Mouse (Mus musculus) lung, postnatal 25 days (tissue): Measurements from ENCODE around the gene Mrtfa.

Experiments used
- DNase-seq: peaks from one replicate; pipeline ENCODE4 v3.0.0; 2022; ENCODE audit warnings: low spot score

Gene Mrtfa

DNA sequence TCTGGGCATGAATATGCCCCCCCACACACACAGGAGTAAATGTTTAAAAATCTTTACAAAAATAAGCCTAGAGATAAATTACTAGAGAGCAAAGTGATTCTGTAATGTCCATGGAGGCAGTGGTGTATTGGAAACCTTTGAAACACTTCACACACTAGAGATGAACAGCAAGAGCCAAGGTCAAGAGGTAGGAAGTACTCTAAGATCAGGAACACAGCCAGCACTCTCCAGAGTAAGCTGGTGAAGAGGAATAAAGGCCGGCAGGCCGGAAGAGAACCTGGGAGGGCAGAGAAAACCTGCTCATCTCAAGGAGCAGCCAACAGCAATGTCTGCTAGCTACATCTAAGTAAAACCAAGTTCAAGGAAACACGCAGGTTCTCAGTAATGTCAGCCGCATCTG is 125.9 kb downstream of the Mrtfa start:
- peak; percentile 65 for DNase-seq

DNA sequence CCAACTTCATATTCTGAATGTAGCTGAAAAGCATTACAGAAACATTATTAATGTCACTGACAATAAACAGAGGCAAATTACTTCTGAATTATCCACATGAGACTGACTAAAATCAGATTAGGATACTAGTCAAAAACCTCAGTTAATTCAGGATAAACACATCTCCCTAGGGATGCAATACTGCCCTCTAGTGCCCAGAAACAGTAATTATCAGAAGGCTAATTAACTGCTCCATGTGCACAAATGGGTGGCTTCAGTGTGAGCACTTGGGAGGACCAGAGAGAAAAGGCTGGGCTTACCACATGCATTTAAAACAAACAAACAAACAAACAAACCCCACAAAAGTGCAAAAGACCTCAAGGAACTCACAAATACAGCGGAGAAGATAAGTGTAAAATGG is 126.4 kb downstream of the Mrtfa start:
- DNase-seq = peak; percentile 53

DNA sequence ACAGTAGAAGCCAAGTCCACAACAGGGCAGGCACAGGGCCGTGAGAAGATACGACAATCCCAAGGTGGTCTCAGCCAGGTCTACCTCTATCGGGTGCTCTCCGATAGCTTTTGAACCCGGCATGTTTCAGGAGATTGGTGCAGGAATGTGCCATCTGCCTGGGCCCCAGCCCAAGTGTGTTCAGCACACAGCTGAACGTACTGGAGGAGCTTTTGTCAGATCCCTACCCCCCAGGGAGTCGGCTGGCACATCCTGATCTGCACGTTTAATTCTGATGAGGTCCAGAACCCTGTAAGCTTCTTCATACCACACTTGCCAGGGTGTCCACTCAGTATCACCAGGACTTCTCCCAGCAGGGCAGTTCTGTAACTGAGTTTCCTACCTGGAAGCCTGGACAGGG is 127.9 kb downstream of the Mrtfa start:
- no peak for DNase-seq

DNA sequence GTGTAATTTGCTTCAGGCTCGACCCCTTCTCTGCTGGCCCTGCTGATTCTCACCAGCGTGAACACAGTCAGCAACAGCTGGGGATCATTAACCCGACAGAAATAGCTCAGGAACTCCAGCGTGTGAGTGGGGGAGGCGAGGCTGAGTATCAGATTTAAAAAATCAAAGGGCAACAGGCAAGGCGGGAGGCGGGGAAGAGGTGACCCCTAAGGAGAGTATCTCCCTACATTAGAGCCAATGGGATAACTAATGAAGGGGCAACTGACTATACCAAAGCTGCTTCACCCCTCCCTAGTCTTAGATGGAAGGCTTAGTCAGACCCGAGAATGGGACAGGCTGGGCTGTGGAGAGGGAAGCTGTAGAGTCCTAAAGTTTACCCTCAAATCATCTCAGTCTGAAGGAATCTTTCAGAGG is 128.4 kb downstream of the Mrtfa start:
- no peak for DNase-seq

DNA sequence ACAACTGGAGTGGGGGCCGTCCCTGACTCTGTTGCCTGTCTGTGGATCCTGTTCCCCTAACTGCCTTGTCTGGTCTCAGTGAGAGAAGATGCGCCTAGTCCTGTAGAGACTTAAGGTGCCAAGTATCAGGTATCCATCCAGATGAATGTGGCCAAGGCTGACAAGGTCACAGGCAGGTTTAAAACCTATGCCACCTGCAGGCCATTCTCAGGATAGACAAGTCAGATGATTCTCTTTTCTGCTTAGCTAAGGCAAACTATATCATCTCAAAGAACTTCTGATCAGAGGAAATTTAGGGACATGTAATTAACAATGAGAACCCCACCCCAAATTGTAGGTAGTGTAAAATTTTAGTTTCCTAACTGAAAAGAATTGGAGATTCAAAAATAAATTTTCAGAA is 129.6 kb downstream of the Mrtfa start:
- no peak for DNase-seq

DNA sequence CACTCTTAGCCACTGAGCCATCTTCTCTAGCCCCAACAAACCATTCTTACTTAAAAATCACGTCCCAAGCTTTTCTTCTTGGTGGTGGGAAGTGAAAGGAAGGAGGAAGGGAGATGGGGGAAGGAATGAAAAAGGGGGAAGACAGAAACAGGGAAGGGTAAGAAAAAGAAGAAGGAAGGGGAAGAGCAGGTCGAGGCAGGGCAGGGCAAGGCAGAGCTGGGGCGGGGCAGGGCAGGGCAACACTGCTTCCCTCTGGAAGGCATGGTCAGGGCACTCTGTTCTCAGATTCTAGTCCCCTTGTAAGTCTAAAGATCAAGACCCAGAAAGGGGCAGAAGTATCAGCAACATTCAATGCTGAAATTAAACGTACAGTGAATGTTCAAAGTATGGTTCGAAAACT is 132.8 kb downstream of the Mrtfa start:
- DNase-seq = no peak

DNA sequence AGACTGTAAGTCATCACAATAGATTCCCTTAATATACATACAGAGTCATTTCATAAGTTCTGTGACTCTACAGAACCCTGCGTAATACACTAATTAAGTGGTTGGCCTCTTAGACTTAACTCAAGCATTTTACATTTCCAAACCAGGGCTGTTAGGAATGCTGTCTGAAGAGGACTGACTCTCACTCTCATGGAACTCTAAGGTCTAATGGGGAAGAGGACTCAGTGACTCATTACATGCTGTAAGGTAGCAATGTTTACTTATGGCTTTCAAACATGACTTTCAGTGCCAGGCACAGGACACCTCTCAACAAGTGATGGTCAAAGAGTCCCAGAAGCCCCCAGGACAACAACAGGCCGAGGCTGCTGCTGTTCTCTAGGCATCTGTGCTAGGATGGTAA is 135.1 kb downstream of the Mrtfa start:
- no peak for DNase-seq

DNA sequence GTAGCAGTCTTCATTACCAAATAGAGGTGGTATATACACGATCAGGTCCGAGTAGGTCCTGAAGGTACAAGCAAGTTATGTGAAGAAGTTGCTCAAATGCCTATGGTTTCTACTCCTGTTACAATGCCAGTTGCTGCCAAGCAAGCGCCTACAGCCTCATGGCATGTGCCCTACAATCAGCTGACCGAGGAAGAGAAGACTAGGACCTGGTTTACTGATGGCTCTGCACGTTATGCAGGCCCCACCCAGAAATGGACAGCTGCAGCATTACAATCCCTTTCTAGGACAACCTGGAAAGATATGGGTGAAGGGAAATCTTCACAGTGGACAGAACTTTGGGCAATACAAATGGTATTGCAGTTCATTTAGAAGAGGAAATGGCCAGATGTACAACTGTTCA is 138.1 kb downstream of the Mrtfa start:
- DNase-seq = no peak

DNA sequence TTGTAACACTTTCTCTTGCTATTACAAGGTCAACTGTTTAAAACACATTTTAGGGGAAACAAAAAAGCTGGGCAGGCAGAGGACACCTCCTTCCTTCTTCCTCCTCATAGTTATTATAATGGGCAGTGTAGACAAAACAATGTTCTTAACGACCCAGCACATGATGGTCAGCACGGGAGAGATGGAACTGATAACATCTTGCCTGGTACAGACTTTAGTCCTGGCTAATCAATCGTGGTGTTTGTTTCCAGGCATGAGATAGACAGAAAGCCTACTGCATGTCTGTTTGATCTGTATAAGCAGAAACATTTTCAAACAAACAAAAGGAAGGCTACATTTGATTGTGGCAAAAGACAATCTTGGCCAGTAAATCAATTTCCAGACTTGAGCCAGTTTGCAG is 140.1 kb downstream of the Mrtfa start:
- no peak for DNase-seq

DNA sequence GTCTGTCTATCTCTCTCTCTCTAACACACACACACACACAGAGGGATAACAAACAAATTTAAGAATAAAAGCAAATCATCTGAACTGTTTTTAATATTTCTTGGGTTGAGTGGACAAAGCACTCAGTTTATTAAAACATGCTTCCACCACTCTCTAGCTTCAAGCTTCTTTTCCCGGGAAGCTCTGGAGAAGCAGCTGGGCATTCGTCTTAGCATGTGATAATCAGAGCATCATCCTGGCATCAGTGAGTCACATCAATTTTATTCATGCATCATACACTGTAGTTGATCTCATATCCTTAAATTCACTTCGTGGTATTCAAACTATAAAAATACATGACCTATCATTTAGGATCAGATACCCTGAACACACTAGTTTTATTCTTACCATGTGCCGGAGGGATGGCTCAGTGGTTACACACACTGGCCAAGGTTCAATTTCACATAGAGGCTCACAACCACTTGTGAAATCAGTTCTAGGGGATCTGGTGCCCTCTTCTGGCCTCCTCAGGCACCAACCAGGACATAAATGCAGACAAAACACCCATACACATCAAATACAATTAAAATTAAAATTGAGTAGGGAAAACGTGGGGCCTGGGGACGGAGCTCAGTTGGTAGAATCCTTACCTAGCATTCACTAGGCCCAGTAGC is 141.0 kb downstream of the Mrtfa start:
- DNase-seq = no peak

DNA sequence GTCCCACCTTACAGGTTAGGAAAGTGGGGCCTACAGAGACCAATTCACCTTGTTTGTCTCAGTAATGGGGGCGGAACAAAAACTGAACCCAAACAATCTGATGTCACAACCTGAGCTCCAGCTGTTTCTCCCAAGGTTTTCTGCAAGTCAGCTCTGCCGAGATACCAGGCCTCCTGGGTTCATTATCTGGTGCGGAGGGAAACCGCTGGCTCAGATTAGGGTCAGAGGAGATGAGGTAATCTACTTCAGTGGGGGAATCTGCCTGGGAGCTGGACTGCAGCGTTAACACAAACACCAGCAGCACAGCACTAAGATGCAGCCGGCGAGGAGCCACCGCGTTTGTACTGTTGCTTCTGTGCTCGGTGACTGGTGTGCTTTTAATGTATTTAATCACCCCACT is 143.1 kb downstream of the Mrtfa start:
- DNase-seq = no peak

DNA sequence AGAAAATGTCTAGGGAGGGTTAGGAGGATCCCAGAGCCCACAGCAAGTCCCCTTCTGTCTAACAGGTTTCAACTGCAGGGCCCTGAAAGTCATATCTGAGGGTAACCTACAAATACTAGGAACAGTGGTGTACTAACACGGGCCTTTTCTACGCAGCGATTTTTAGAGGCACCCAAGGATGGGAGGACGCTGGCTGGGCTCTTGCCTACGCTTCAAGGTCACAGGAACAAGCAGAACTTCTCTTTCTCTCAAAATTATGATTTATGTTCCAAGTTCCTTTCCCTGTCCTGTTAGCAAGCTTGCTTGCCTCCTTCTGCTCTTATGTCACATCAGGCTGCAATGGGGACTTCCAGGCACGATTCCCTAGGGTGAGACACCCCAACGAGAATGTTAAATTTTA is 144.5 kb downstream of the Mrtfa start:
- no peak for DNase-seq

DNA sequence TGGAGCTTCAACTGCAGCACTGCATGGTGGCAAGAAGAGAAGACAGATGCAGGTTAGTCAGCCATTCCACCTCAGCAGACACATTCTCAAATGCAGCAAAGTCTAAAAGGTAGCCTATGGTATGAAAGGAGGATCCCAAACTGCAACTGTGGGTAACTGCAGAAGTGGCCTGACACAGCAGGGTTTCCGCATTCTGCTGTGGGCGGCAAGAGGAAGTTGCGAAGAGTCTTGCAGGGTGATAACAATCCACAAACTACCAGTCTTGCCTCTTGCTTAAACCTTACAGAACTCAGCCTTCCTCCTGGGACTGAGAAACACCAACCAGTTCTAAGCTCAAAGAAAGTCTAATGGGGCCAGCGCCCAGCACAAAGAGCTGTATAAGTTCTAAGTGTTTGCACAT is 145.2 kb downstream of the Mrtfa start:
- peak; percentile 59 for DNase-seq

DNA sequence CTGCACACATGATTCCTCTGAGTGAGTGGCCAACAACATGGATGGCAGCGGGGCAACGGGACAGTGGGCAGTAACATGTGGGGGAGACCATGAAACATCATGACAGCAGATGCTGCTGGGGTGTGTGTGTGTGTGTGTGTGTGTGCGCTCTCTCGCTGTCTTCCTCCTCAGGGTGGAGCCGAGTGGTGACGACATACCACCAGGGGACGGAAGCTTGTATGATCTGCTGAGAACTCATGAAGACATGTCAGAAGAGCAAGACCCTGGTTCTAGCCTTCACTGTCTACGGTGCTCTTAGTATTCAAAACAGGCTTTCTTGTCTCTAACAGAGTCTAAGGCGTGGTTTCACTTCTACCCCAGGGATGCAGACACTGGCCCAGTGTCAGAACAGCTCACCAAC is 146.1 kb downstream of the Mrtfa start:
- peak; percentile 55 for DNase-seq

DNA sequence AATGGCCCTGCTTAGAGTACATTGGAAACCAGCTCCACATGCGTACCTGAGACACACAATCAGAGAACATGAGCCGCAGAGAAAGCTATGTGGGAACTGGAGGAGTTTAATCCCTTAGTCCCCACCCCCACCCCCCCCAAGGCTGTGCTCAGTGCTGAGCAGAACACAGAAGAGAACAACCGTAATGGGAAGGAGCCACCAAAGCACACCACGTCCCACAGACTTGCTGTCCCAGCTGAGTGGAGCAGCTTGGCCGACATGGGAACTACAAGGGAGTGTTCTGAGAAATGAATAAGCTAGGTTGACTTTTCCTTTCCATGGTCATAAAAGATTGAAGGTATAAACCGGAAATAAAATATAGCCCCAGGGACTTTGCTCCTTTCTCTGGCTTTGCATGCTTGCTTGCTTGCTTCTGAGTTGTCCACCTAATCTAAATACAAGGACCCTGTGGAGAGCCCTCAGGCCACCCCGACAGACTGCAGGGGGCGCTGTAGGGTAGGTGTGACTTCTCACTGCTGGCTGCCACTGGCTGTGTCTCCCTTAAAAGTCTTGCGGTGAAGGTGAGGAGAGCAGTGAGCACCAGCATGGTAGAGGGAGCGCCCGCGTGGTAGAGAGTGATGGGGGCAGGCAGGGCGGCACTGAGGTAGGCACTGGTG is 148.2 kb downstream of the Mrtfa start:
- no peak for DNase-seq

DNA sequence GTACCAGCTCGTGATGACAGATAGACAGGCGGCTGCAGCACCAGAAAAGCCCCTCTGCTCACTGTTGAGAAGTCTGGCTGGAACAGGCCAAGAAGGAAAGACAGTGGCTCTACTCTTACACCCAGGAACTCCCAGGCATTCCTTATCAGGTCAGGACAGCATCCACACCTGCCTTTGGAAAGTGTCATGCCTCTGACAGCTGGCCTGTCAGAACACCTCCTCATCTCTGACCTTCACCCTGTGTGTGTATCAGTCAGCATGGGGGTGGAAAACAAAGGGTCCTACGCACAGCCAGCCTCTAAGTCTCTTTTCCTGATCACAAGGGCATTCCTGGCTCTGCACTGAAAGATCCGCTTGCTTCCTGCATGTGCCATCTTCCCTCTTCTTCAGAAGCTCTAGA is 148.8 kb downstream of the Mrtfa start:
- DNase-seq = no peak

DNA sequence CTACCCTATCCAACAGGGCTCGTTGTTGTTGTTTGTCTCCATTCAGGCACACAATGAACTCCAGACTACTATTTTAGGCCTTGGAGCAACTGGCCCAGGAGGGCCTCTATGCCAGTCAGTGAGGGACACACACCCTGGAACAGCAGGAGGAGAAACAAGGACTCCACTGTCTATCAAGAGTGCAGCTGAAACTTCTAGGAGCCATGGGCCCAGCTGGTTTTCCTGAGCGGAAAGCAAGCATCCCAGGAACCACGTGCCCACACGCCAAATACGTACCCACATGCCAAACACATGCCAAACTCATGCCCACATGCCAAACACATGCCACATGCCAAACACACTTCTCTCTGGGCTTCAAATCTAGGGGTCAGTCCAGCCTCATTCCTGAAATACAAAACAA is 152.1 kb downstream of the Mrtfa start:
- DNase-seq = no peak

DNA sequence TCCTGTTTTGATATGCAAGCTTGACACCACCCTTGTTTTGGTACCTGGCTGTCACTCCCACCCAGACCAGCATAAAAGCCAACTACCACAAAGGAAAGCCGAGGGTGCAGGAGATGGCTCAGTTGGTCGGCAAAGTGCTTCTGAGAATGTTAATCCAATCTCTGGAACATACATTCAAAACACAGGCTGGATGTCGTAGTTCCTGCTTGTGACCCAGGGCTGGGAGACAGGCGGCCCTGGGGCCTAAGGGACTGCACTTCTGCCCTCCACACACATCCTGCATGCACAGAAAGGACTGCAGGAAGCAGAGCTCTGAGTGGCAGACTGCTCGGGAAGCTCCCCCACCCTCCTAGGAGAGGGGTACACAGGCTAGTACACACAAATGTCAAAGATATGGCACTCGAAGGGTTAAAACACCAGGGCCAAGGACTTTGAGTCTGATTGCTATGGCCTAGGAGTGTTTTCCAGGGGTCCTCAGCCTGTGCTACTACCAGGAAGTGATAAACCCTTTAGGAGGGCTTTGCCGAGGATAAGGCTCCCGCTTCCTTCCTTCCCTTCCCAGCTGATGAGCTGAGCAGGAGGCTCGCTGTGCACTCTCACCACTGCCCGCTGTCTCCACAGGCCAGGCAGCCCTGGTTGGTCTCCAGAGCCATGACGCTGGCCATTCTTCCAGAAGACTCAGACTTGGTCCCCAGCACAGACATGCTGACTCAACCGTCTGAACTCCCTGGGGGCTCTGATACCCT is 155.0 kb downstream of the Mrtfa start:
- no peak for DNase-seq

DNA sequence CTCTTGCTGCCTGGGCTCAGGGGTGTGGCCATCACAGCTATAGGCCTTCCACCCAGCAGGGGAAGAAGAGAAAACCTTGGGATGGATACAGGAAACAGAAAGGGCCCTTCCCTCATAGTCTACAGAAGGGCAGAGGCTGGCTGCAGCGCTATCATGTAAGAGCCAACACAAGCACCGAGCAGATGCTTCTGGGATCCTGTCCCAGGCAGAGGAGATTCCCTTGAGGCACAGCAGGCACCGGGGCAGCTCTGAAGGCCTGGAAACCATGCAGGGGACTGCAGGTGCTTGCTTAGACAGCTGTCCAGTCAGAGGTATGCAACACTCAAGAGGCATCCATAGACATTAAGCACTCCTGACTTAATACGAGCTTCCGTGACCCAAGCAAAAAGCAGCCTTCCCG is 156.4 kb downstream of the Mrtfa start:
- no peak for DNase-seq

DNA sequence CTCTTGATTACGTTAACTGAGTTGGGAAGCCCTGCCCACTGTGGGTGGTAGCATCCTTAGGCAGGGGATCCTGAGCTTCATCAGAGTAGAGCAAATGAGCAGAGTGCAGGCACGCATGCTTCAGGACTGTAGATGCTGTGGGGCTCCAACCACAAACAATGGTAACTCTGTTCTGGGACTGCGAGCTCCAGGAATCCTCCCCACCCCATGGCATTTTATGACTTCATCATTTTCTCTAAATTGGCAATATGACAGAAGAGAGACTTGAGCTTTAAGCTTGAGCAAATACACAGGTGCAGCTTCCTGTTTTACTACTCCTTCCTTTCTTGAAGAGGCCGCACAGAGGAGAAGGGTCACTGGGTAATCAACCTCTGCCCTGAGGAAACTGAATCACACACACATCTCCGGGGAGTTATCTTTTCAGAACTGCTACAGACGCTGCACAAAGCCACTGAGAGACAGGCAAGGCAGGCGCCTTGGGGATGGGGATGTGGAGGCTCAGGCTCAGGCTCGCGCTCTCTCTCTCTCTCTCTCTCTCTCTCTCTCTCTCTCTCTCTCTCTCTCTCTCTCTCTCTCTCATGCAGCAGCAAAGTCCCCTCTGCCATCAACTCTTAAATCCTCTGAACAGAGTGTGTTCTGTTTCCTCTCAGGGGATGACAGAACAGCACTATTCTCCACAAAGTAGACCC is 157.5 kb downstream of the Mrtfa start:
- DNase-seq = no peak

DNA sequence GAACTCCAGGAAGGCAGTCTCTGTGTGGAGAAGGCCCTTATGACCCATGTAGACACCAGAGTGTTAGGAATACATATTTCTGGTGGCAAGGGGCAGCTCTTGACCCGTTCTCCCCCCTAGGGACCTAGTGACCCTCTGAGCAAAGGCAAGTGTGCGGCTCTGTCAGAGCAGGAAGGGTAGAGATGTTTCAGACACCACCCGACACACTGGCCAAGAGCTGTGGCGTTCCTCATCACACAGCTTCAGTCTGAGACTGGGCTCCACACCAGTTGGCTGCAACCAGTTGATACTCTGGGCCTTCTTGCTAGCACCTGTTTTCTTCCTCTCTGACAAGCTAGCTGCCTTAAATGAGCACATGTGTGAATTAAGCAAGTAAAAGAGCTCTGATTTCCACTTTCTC is 158.9 kb downstream of the Mrtfa start:
- no peak for DNase-seq

DNA sequence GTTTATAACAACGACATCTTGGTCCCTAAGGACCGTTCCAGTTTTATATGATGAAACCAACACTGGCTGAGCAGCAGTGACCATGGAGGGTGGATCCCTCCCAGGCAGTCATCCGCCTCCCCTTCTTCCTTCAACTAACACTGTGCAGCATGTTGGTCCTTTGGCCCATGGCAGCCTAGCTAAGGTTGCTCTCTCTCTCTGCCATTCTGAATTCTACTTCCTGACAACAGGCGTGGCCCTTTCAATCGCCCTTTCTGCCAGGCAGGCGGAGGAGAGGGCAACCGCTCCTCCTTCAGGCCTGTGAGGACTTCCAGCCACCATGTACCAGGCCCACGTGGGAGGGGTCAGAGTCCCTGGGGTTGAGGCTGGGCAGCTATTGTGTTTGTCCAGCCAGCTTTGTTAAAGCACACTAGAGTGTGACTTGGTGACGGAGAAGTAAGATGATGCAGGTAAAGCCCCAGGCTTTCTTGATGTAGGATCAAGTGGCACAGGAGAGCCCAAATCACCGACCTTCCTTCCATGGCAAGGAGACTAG is 159.6 kb downstream of the Mrtfa start:
- DNase-seq = no peak
